Mouse (Mus musculus): ENCODE data around the gene A130010J15Rik. TPM values are rescaled to one million over a fixed set of nuclear protein-coding genes. Genes with fewer than 3 reads are reported as not detected.

The A130010J15Rik gene
- polyA plus RNA-seq, 1 experiment from 2014 or later, result 8.0 TPM

DNA sequence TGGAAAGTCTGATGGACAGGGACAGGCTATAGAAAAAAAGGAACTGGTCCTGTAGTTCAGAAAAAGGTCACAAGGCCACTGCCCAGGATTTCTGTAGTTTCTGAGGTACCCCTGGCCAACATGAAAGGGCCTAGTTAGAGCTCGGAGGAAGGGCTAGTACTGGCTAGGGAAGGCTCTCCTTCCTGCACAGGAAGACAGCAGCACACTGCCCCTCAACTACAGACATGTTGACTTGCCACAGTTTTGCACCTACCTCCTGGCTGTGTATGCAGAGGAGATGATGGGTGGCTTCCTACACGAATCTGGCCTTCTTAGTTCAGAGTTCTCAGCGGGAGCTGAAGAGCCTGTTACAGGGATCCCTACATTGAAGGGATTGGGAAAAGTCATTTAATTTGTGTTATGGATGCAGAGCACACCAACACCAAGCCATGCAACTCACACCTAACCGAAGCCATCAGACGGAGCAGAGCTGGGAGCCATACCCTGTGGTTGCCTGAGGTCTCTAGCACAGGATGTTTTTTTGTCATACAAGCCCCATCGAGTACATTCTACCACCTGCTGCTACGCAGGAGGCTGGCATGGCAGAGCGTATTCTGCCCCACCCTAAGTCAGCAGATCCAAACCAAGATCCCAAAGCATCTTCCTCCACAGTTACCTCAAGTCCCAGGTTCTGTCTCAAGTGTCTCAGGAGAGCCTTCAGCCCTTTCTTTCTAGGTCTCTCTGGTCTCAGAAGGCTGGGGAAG lies 33.0 kb downstream of the A130010J15Rik start:
- no peak overlapping the region for H3K4me3 ChIP-seq (ENCODE audit: low read depth, low read length)
- H3K9ac ChIP-seq (ENCODE audit: low read depth, low read length), result no peak overlapping the region
- WGBS, result 82% methylated on average over 8 of the region's 8 CpGs
- no peak for TF ChIP-seq CTCF (IDR thresholded peaks at IDR 0.05; ENCODE audit: low read depth)
- no peaks in the 10 kb centered on the region for H3K27me3 ChIP-seq (replicated peaks; ENCODE audit: control insufficient read depth, insufficient read depth, low read length)
- H3K27ac ChIP-seq (ENCODE audit: low read depth, low read length), result no peak overlapping the region
- no peaks in the 10 kb centered on the region for H3K4me1 ChIP-seq (replicated peaks; ENCODE audit: control insufficient read depth, insufficient read depth, low read length)
- no peaks in the 10 kb centered on the region for H3K9me3 ChIP-seq (ENCODE audit: control insufficient read depth)
- ATAC-seq, result no peak
- H3K36me3 ChIP-seq (ENCODE audit: control insufficient read depth, insufficient read depth), result no peaks in the 10 kb centered on the region
- H3K4me2 ChIP-seq (replicated peaks; ENCODE audit: low read depth), result no peak overlapping the region

- no peak within 1 kb of the TSS for H3K27ac ChIP-seq (ENCODE audit: low read depth, low read length)
- no peaks in the 10 kb centered on the region for H3K4me1 ChIP-seq (replicated peaks; ENCODE audit: control insufficient read depth, insufficient read depth, low read length)
- no peak within 1 kb of the TSS for H3K4me3 ChIP-seq (ENCODE audit: low read depth, low read length)
- no peaks in the 10 kb centered on the region for H3K27me3 ChIP-seq (replicated peaks; ENCODE audit: control insufficient read depth, insufficient read depth, low read length)
- no peak for TF ChIP-seq CTCF (IDR thresholded peaks at IDR 0.05; ENCODE audit: low read depth)
- no peak for ATAC-seq
- H3K36me3 ChIP-seq (ENCODE audit: control insufficient read depth, insufficient read depth), result no peaks in the 10 kb centered on the region
- WGBS, result 55% methylated on average over 5 of the region's 5 CpGs
- H3K9me3 ChIP-seq (ENCODE audit: control insufficient read depth), result no peaks in the 10 kb centered on the region
- no peak within 1 kb of the TSS for H3K9ac ChIP-seq (ENCODE audit: low read depth, low read length)
- no peak within 1 kb of the TSS for H3K4me2 ChIP-seq (replicated peaks; ENCODE audit: low read depth)
Observed at GRCm38 (mm10) chr1:193201383-193201778, 33.5 kb downstream of the A130010J15Rik start, which contains the start of gene Traf3ip3. Traf3ip3 (minus strand) TSS chr1:193201703.

DNA sequence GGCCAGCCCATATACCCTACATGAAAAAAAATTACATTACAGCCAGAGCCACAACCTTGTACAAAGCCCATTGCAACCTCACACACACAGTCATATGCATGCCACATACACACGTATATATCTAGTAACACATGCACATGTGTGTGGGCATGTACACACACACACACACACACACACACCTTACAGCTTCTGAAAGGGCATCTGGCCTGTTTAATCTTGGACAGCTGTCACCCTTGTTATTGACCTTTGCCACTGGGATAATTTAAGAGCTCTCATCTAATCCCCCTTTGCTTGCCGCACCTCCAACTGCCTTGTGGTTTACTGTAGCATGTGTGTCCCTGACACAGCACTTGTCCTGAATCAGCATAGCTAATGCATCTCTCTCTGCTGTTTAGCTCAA lies 36.0 kb downstream of the A130010J15Rik start:
- no peaks in the 10 kb centered on the region for H3K9me3 ChIP-seq (ENCODE audit: control insufficient read depth)
- TF ChIP-seq CTCF (IDR thresholded peaks at IDR 0.05; ENCODE audit: low read depth), result no peak

GRCm38 (mm10) chr1:193205431-193205830 lies 37.6 kb downstream of the A130010J15Rik start:
- H3K9me3 ChIP-seq (ENCODE audit: control insufficient read depth), result no peaks in the 10 kb centered on the region
- 73% methylated on average over 2 of the region's 2 CpGs for WGBS
- no peaks in the 10 kb centered on the region for H3K36me3 ChIP-seq (ENCODE audit: control insufficient read depth, insufficient read depth)
- no peak overlapping the region for H3K27ac ChIP-seq (ENCODE audit: low read depth, low read length)
- H3K27me3 ChIP-seq (replicated peaks; ENCODE audit: control insufficient read depth, insufficient read depth, low read length), result no peaks in the 10 kb centered on the region
- no peaks in the 10 kb centered on the region for H3K4me1 ChIP-seq (replicated peaks; ENCODE audit: control insufficient read depth, insufficient read depth, low read length)
- H3K4me3 ChIP-seq (ENCODE audit: low read depth, low read length), result no peak overlapping the region
- no peak for ATAC-seq
- no peak overlapping the region for H3K4me2 ChIP-seq (replicated peaks; ENCODE audit: low read depth)
- no peak overlapping the region for H3K9ac ChIP-seq (ENCODE audit: low read depth, low read length)
- no peak for TF ChIP-seq CTCF (IDR thresholded peaks at IDR 0.05; ENCODE audit: low read depth)

More for the DNA sequence above, 36.0 kb downstream of the A130010J15Rik start:
- Histone ChIP-seq H3K4me2 (replicated peaks; ENCODE audit: low read depth) (no peak overlapping the region), H3K36me3 (ENCODE audit: control insufficient read depth, insufficient read depth) (no peaks in the 10 kb centered on the region), H3K4me1 (replicated peaks; ENCODE audit: control insufficient read depth, insufficient read depth, low read length) (no peaks in the 10 kb centered on the region), H3K27me3 (replicated peaks; ENCODE audit: control insufficient read depth, insufficient read depth, low read length) (no peaks in the 10 kb centered on the region), H3K27ac (ENCODE audit: low read depth, low read length) (no peak overlapping the region), H3K9ac (ENCODE audit: low read depth, low read length) (no peak overlapping the region), H3K4me3 (ENCODE audit: low read depth, low read length) (no peak overlapping the region)
- ATAC-seq, result no peak
- WGBS, result 56% methylated on average over 2 of the region's 2 CpGs

GRCm38 (mm10) chr1:193207503-193207902 lies 39.7 kb downstream of the A130010J15Rik start, which contains the start of gene Lamb3:
Lamb3 (plus strand) TSS chr1:193207699.
- no peaks in the 10 kb centered on the region for H3K36me3 ChIP-seq (ENCODE audit: control insufficient read depth, insufficient read depth)
- no peak for TF ChIP-seq CTCF (IDR thresholded peaks at IDR 0.05; ENCODE audit: low read depth)
- no peak within 1 kb of the TSS for H3K9ac ChIP-seq (ENCODE audit: low read depth, low read length)

GRCm38 (mm10) chr1:193208178-193208577 lies 40.3 kb downstream of the A130010J15Rik start:
- Histone ChIP-seq H3K4me3 (ENCODE audit: low read depth, low read length) (no peak overlapping the region), H3K9me3 (ENCODE audit: control insufficient read depth) (no peaks in the 10 kb centered on the region), H3K4me2 (replicated peaks; ENCODE audit: low read depth) (no peak overlapping the region), H3K27ac (ENCODE audit: low read depth, low read length) (no peak overlapping the region), H3K36me3 (ENCODE audit: control insufficient read depth, insufficient read depth) (no peaks in the 10 kb centered on the region), H3K4me1 (replicated peaks; ENCODE audit: control insufficient read depth, insufficient read depth, low read length) (no peaks in the 10 kb centered on the region), H3K9ac (ENCODE audit: low read depth, low read length) (no peak overlapping the region), H3K27me3 (replicated peaks; ENCODE audit: control insufficient read depth, insufficient read depth, low read length) (no peaks in the 10 kb centered on the region)
- WGBS, result 41% methylated on average over 2 of the region's 2 CpGs
- ATAC-seq, result peak; percentile 45; the same call in 1 of the 2 replicates
- TF ChIP-seq CTCF (IDR thresholded peaks at IDR 0.05; ENCODE audit: low read depth), result peak; percentile 93

More at GRCm38 (mm10) chr1:193207503-193207902, 39.7 kb downstream of the A130010J15Rik start, which contains the start of gene Lamb3:
- Histone ChIP-seq H3K27me3 (replicated peaks; ENCODE audit: control insufficient read depth, insufficient read depth, low read length) (no peaks in the 10 kb centered on the region), H3K4me2 (replicated peaks; ENCODE audit: low read depth) (no peak within 1 kb of the TSS), H3K27ac (ENCODE audit: low read depth, low read length) (no peak within 1 kb of the TSS), H3K4me3 (ENCODE audit: low read depth, low read length) (no peak within 1 kb of the TSS), H3K9me3 (ENCODE audit: control insufficient read depth) (no peaks in the 10 kb centered on the region), H3K4me1 (replicated peaks; ENCODE audit: control insufficient read depth, insufficient read depth, low read length) (no peaks in the 10 kb centered on the region)
- WGBS, result 81% methylated on average over 3 of the region's 3 CpGs
- ATAC-seq, result no peak

Data from intestine, postnatal 0 days (tissue).